In the genomic region with DNA sequence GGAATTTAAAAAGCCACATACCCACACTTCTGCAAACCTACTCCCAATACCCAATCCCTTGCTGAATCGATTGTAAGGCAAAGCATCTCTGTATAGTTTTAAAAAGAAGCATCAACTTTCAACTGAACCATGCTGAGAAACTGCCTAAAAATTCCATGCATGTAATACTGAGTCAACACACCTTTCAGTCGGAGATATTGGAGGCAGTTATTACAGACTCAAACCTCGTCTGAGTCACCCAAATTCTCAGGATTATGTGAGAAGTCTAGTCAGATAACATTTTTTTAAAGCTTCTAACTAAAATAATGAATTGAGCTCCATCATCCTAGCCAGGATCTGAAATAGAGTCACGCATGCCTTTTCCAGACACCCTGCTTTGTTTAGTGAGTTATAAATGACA, we compare ENCODE assay signal across 33 mouse cellular contexts.
"Had no signal": no experiment of that assay in that cellular context is flagged by ENCODE, and none has a peak within 500 bp of the region (broad histone marks: within the 10 kb centered on the region; RNA-seq: fewer than 3 reads in every experiment).

No protein-coding gene starts in this region.

- H3K27ac ChIP-seq: heart, embryonic 13.5 days; heart, embryonic 15.5 days; hindbrain, embryonic 10.5 days; hindbrain, embryonic 12.5 days; hindbrain, embryonic 13.5 days; hindbrain, embryonic 14.5 days; hindbrain, embryonic 15.5 days; hindbrain, postnatal 0 days; intestine, embryonic 15.5 days; kidney, embryonic 15.5 days; kidney, postnatal 0 days; layer of hippocampus, adult 2 months had no signal

- H3K4me2 ChIP-seq: heart, embryonic 12.5 days; heart, embryonic 13.5 days; heart, embryonic 15.5 days; hindbrain, embryonic 12.5 days; hindbrain, embryonic 13.5 days; hindbrain, embryonic 14.5 days; hindbrain, embryonic 15.5 days; intestine, embryonic 15.5 days; kidney, embryonic 15.5 days had no signal

- H3K9ac ChIP-seq: heart, embryonic 12.5 days; heart, embryonic 13.5 days; heart, embryonic 15.5 days; hindbrain, embryonic 12.5 days; hindbrain, embryonic 13.5 days; hindbrain, embryonic 14.5 days; hindbrain, embryonic 15.5 days; intestine, embryonic 15.5 days; kidney, embryonic 15.5 days had no signal

- H3K4me3 ChIP-seq: heart, embryonic 12.5 days; heart, embryonic 13.5 days; heart, embryonic 15.5 days; hindbrain, embryonic 10.5 days; hindbrain, embryonic 12.5 days; hindbrain, embryonic 13.5 days; hindbrain, embryonic 15.5 days; intestine, embryonic 15.5 days; kidney, embryonic 15.5 days; layer of hippocampus, adult 2 months; left cerebral cortex, adult 2 months had no signal

- H3K4me1 ChIP-seq: heart, embryonic 12.5 days; hindbrain, embryonic 10.5 days; hindbrain, embryonic 12.5 days; hindbrain, embryonic 13.5 days; hindbrain, embryonic 15.5 days; intestine, embryonic 15.5 days; kidney, embryonic 15.5 days had no signal

- H3K36me3 ChIP-seq: heart, embryonic 12.5 days; heart, embryonic 13.5 days; heart, embryonic 15.5 days; hindbrain, embryonic 10.5 days; hindbrain, embryonic 12.5 days; hindbrain, embryonic 13.5 days; hindbrain, embryonic 15.5 days; intestine, embryonic 15.5 days; kidney, embryonic 15.5 days had no signal

- H3K27me3 ChIP-seq: heart, embryonic 12.5 days; heart, embryonic 13.5 days; heart, embryonic 15.5 days; hindbrain, embryonic 12.5 days; hindbrain, embryonic 13.5 days; hindbrain, embryonic 15.5 days; intestine, embryonic 15.5 days; kidney, embryonic 15.5 days had no signal

- ATAC-seq: hindbrain, embryonic 16.5 days; hindbrain, postnatal 0 days; inflammation-experienced regulatory T-cells, adult 6 months; intestine, embryonic 15.5 days; intestine, embryonic 16.5 days had no signal

- DNase-seq: heart, postnatal 10 days; heart, postnatal 14 days; heart, postnatal 36 days; heart, postnatal 4 days; kidney, adult 11 months; kidney, adult 18-20 months; kidney, adult 2 months; kidney, adult 8-10 months; kidney, adult 9 months; kidney, postnatal 10 days; kidney, postnatal 14 days; kidney, postnatal 25 days; kidney, postnatal 36 days; kidney, postnatal 4 days; layer of hippocampus, adult 9-11 months; layer of hippocampus, postnatal 36 days had no signal

- H3K9me3 ChIP-seq: heart, embryonic 12.5 days; heart, embryonic 13.5 days; heart, embryonic 15.5 days; hindbrain, embryonic 10.5 days; hindbrain, embryonic 12.5 days; hindbrain, embryonic 13.5 days; hindbrain, embryonic 15.5 days; intestine, embryonic 15.5 days; kidney, embryonic 15.5 days had no signal
